Mouse (Mus musculus): Measurements from ENCODE around the gene Gm20388. TPM values are rescaled to one million over a fixed set of nuclear protein-coding genes. Genes with fewer than 3 reads are reported as not detected.

The Gm20388 gene
- polyA plus RNA-seq, 1 experiment, result 18.7 TPM

DNA sequence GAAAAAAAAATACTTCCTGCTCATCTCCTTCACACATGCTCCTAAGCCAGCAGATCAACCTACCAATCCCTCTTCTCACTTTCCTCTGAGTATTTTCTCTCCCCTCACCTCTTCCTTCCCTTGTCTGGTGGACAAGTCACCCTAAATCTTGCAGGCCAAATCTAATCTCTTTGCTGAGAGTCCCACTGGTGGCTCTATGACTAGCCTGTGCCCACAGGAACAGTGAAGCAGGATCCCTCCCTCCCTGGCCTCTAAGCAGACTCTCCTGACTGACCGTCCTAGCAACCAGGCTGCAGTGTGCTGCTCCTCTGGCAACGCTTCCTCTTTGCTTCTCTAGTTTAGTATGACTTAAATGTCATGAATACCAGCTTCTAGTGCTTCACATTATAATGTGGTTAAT lies 3076.6 kb downstream of the Gm20388 start:
- no peak for TF ChIP-seq CTCF (IDR thresholded peaks at IDR 0.05; ENCODE audit: borderline replicate concordance, insufficient read depth, low read depth, low read length)
- no peak for TF ChIP-seq POLR2A (IDR thresholded peaks at IDR 0.05; ENCODE audit: borderline replicate concordance, insufficient read depth, low read length)
- no peak overlapping the region for H3K4me3 ChIP-seq (replicated peaks; ENCODE audit: insufficient read depth, low read depth, low read length)
- WGBS, result 9% methylated on average over 2 of the region's 2 CpGs
- no peaks in the 10 kb centered on the region for H3K27me3 ChIP-seq (ENCODE audit: control insufficient read depth, insufficient read depth, low read length)
- DNase-seq, result no peak
- H3K27ac ChIP-seq (ENCODE audit: insufficient read depth, low read length), result no peak overlapping the region
- peaks cover 24% of the 10 kb centered on the region for H3K4me1 ChIP-seq (ENCODE audit: control insufficient read depth, insufficient read depth, low read length)

DNA sequence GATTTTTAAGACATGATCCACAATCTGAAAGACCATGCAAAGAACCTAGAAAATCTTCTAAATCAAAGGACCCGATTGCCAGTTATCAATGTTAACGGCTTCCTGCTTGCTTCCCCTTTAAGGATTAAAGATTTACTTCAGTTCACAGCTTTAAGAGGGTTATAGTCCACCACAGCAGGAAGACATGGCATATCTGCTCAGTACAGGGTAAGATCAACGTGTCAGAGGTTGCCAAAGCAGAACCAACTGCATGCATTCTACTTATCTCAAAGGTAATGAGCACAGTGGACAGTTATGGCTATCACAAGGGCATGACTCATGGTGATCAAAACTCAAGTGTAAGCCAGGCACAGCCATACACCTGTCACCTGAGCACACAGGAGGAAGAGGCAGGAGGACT lies 3078.3 kb downstream of the Gm20388 start:
- Histone ChIP-seq H3K4me3 (replicated peaks; ENCODE audit: insufficient read depth, low read depth, low read length) (no peak overlapping the region), H3K27me3 (ENCODE audit: control insufficient read depth, insufficient read depth, low read length) (no peaks in the 10 kb centered on the region), H3K4me1 (ENCODE audit: control insufficient read depth, insufficient read depth, low read length) (peaks cover 26% of the 10 kb centered on the region), H3K27ac (ENCODE audit: insufficient read depth, low read length) (no peak overlapping the region)
- no peak for TF ChIP-seq CTCF (IDR thresholded peaks at IDR 0.05; ENCODE audit: borderline replicate concordance, insufficient read depth, low read depth, low read length)
- WGBS, result 75% methylated on average over 3 of the region's 3 CpGs
- DNase-seq, result no peak

DNA sequence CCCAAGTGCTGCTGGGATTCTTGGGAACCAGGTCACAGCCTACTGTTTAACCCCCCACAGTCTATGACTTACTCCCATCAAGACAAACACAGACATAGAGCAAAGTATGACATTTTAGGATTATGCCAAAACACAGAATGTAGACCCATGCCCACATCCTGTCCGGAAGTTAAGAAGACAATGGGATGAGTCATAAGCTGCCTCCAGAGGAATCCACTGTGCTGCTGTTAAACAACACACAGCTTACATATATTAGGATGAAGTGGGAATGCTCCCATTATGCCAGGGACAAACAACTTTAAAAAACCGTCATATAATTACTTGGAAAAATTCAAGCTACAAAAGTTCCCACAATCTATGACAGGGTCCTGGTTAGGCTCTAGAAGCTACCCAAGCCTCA lies 3079.3 kb downstream of the Gm20388 start:
- H3K27me3 ChIP-seq (ENCODE audit: control insufficient read depth, insufficient read depth, low read length), result no peaks in the 10 kb centered on the region
- 81% methylated on average over 2 of the region's 2 CpGs for WGBS

DNA sequence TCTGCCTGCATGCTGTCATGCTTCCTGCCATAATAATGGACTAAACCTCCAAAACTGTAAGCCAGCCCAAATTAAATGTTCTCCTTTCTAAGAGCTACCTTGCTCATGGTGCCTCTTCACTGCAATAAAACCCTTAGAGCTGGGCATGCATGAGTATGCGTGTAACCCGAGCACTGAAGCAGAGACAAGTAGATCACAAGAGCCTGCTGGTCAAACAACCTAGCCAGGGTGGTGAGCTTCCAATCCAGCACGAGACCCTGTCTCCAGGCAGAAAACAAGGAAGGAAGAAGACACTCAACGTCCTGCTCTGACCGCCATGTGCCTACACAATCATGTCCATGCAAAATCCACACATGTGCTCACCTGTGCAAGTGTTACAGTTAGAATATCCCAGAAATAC lies 3080.7 kb downstream of the Gm20388 start:
- TF ChIP-seq POLR2A (IDR thresholded peaks at IDR 0.05; ENCODE audit: borderline replicate concordance, insufficient read depth, low read length), result no peak
- no peak for TF ChIP-seq CTCF (IDR thresholded peaks at IDR 0.05; ENCODE audit: borderline replicate concordance, insufficient read depth, low read depth, low read length)
- WGBS, result 66% methylated on average over 5 of the region's 5 CpGs
- H3K4me3 ChIP-seq (replicated peaks; ENCODE audit: insufficient read depth, low read depth, low read length), result no peak overlapping the region
- no peak for DNase-seq
- H3K27ac ChIP-seq (ENCODE audit: insufficient read depth, low read length), result 0 out of 2 replicates have a peak overlapping the region, but pooled peaks have one; percentile 26
- peaks cover 16% of the 10 kb centered on the region for H3K4me1 ChIP-seq (ENCODE audit: control insufficient read depth, insufficient read depth, low read length)
- no peaks in the 10 kb centered on the region for H3K27me3 ChIP-seq (ENCODE audit: control insufficient read depth, insufficient read depth, low read length)

More for the DNA sequence above, 3079.3 kb downstream of the Gm20388 start:
- peaks cover 26% of the 10 kb centered on the region for H3K4me1 ChIP-seq (ENCODE audit: control insufficient read depth, insufficient read depth, low read length)
- DNase-seq, result no peak
- TF ChIP-seq CTCF (IDR thresholded peaks at IDR 0.05; ENCODE audit: borderline replicate concordance, insufficient read depth, low read depth, low read length) (no peak), POLR2A (IDR thresholded peaks at IDR 0.05; ENCODE audit: borderline replicate concordance, insufficient read depth, low read length) (no peak)
- no peak overlapping the region for H3K27ac ChIP-seq (ENCODE audit: insufficient read depth, low read length)
- H3K4me3 ChIP-seq (replicated peaks; ENCODE audit: insufficient read depth, low read depth, low read length), result no peak overlapping the region

DNA sequence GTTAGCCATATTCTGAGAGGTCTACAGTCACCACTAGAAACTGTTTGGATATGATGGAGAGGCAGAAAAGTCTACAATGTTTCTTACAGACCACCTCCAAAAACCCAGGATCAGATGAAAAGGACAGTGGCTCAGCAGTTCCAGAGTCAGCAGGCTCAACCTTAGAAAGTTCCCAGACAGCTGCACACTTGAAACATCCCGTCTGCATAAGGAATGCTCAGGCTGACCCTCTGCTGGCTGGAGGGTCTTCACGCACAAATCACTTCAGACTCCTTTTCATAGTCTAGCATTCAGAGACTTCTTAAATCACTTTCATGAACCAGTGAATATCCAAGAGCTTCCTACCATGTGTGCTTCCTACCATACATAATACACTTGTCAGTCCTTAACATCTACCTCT lies 3081.7 kb downstream of the Gm20388 start:
- Histone ChIP-seq H3K4me3 (replicated peaks; ENCODE audit: insufficient read depth, low read depth, low read length) (no peak overlapping the region), H3K4me1 (ENCODE audit: control insufficient read depth, insufficient read depth, low read length) (peaks cover 14% of the 10 kb centered on the region), H3K27me3 (ENCODE audit: control insufficient read depth, insufficient read depth, low read length) (no peaks in the 10 kb centered on the region), H3K27ac (ENCODE audit: insufficient read depth, low read length) (no peak overlapping the region)
- 52% methylated on average over 2 of the region's 2 CpGs for WGBS
- TF ChIP-seq POLR2A (IDR thresholded peaks at IDR 0.05; ENCODE audit: borderline replicate concordance, insufficient read depth, low read length) (no peak), CTCF (IDR thresholded peaks at IDR 0.05; ENCODE audit: borderline replicate concordance, insufficient read depth, low read depth, low read length) (no peak)
- DNase-seq, result no peak

DNA sequence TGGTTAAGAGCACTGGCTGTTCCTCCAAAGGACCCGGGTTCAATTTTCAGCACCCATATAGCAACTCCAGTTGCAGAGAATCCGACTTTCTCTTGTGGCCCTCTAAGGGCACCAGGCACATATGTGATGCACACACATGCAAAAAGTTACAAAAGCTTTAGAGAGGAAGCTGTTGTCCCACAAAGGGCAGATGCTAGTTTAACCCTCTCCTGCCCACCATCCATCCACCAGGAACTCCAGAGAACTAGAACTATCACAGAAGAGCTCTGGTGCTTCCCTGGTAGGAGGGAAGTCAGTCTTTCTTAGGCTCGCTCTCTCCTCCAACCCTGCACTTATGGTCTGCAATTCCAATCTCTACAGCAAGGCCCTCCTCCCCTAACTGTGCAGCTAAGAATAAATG lies 3082.4 kb downstream of the Gm20388 start:
- WGBS, result 90% methylated on average over 3 of the region's 3 CpGs
- TF ChIP-seq CTCF (IDR thresholded peaks at IDR 0.05; ENCODE audit: borderline replicate concordance, insufficient read depth, low read depth, low read length), result no peak
- no peak for TF ChIP-seq POLR2A (IDR thresholded peaks at IDR 0.05; ENCODE audit: borderline replicate concordance, insufficient read depth, low read length)
- Histone ChIP-seq H3K4me3 (replicated peaks; ENCODE audit: insufficient read depth, low read depth, low read length) (no peak overlapping the region), H3K27ac (ENCODE audit: insufficient read depth, low read length) (no peak overlapping the region), H3K27me3 (ENCODE audit: control insufficient read depth, insufficient read depth, low read length) (no peaks in the 10 kb centered on the region), H3K4me1 (ENCODE audit: control insufficient read depth, insufficient read depth, low read length) (peaks cover 14% of the 10 kb centered on the region)
- no peak for DNase-seq

DNA sequence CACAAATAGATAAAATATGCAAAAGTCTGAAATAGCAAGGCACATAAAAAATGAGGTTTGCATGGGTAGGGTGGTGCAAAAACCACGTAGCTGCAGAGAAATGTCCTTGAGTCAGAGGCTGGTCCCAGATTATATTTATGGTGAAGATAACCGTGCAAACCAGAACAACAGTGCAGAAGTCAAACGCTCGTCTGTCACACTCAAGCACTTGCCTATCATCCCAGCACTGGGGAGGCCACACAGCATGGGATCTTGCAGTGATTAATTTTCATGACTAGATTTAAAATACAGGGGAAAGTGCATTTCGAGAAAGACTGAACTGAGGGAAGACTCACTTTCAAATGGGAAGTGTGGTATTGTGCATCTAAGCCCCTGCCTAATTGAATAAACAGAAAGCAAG lies 3083.1 kb downstream of the Gm20388 start:
- TF ChIP-seq POLR2A (IDR thresholded peaks at IDR 0.05; ENCODE audit: borderline replicate concordance, insufficient read depth, low read length) (no peak), CTCF (IDR thresholded peaks at IDR 0.05; ENCODE audit: borderline replicate concordance, insufficient read depth, low read depth, low read length) (no peak)
- WGBS, result 31% methylated on average over 5 of the region's 5 CpGs
- H3K4me3 ChIP-seq (replicated peaks; ENCODE audit: insufficient read depth, low read depth, low read length), result no peak overlapping the region
- H3K27me3 ChIP-seq (ENCODE audit: control insufficient read depth, insufficient read depth, low read length), result no peaks in the 10 kb centered on the region
- DNase-seq, result no peak
- peaks cover 14% of the 10 kb centered on the region for H3K4me1 ChIP-seq (ENCODE audit: control insufficient read depth, insufficient read depth, low read length)
- H3K27ac ChIP-seq (ENCODE audit: insufficient read depth, low read length), result no peak overlapping the region

DNA sequence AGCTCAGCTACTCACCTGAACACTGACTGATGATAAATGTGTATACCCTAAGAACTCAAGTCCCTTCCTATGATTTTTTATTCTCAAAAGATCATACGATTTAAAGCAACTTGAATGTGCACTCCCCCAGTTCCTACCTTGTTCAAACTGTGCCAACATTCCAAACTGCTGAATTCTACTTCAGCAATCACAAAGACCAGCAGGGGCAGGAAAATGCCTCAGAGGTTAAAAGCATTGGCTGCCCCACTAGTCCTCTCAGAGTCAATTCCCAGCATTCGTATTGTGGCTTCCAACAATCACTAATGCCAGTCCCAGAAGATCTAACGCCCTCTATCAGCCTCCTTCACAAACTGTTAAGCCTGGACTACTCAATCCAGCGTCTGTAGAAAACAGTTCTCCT lies 3087.3 kb downstream of the Gm20388 start:
- Histone ChIP-seq H3K4me3 (replicated peaks; ENCODE audit: insufficient read depth, low read depth, low read length) (no peak overlapping the region), H3K4me1 (ENCODE audit: control insufficient read depth, insufficient read depth, low read length) (peaks cover 4% of the 10 kb centered on the region; the same call in 1 of the 2 replicates), H3K27ac (ENCODE audit: insufficient read depth, low read length) (no peak overlapping the region), H3K27me3 (ENCODE audit: control insufficient read depth, insufficient read depth, low read length) (no peaks in the 10 kb centered on the region)
- WGBS, result 29% methylated on average over 4 of the region's 4 CpGs
- DNase-seq, result no peak
- TF ChIP-seq POLR2A (IDR thresholded peaks at IDR 0.05; ENCODE audit: borderline replicate concordance, insufficient read depth, low read length) (no peak), CTCF (IDR thresholded peaks at IDR 0.05; ENCODE audit: borderline replicate concordance, insufficient read depth, low read depth, low read length) (no peak)
